Mouse (Mus musculus) mouse embryonic stem cell (cell line): ENCODE measurements around the gene Zbtb21.

Experiments used
- in situ Hi-C, 2 experiments: fragments of 300-500 bp; cut with MboI; formaldehyde crosslinking; loops; 1 replicate in 1 of 2; 3 replicates in 1 of 2; pipeline ENCODE4 v1.14.3; 2019 to 2020; ENCODE audit warnings: low sequenced_read_pairs in 2 of 2, low pct_unique_long_range_greater_than_20kb in 1 of 2, mixed read lengths in 1 of 2; ENCODE audit not compliant: unreplicated experiment in 1 of 2

Gene Zbtb21

DNA sequence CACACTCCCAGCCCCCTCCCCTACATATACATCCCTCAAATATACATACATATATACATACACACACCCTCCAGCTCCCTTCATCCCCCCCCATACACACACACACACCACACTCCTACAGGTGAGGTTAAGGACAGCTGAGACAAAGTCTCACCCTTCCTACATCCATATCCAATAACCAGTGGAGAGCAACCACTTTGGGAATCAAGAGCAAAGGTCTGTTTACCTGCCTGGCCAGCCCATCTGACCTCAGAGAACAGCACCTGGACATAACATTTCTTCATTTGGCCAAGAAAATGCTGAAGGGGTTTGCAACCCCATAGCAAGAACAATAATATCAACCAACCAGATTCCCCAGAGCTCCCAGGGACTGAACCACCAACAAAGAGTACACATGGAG is 56.1 kb downstream of the Zbtb21 start:
- in situ Hi-C loops: no loop called here

DNA sequence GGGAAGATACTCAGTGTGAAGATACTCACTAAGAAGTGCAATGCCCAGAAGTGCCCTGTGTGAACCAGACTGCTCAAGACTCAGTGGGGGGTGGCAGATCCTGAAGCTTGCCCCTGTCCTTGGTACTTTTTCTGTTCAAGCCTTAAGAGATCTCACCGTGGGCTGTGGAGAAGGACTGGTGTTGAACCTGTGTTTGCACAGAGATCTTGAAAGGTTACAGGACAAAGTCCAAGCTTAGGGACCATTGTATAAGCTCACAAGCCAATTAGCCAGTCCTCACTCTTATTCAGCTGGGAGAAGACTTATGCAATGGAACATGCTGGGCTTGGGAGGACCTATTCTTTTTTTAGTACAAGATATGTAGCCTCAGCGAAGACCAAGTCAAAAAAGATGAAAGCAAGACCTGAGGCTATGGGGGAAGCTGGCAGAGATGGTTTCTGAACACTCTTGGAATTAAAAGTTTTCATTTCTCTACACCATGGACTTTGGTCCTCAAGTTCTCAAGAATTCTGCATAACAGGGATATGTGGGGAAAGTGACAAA is 56.9 kb downstream of the Zbtb21 start:
- in situ Hi-C loops: no loop called here

DNA sequence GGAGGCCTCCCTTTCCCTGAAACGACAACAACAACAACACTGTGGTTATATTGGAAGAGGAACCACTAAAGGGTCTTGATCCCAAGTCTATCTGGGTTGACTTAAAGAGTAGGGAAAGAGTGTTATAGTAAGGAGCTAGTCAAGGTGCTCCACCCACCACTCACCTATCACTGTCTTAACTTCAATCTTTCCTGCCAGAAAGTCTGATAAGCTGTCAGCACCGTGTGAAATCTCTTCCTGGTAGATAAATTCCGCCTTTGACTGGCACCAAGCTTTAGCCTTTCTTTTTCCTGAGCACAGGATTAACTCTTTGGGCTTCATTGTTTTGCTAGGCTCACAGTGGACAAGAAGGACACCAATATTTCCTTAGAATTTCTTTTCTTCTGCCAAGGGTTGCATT is 58.4 kb downstream of the Zbtb21 start:
- in situ Hi-C loops: no loop called here

DNA sequence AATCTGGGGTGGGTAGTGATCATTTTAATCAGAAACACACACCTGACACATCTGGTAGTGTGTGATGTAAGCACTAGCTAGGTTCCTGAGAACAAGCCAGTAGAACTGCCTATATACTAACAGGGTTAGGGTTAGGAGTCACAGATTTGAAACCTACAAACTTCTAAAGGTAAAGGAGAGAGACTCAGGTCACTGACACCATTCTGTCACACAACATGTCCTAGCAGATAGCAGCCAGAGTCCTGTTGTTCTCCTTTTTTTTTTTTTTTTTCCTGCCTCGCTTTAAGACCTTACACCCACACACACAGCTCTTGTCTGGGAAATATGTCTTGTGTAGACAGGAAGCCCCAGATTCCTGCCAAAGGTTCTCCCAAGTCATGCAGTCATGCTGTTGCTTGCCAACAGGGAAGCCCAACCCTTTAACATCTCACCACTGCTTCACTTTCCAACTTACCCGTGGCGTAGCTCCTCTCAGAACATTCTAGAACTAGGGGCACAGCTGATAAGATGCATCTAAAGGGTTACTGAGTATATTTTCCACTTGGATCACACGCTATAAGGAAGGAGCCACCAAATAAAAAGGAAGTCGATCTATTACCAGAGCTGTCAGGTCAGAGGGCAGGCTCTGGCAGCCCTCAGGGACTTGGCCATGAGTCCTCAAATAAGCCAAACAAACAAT is 64.9 kb downstream of the Zbtb21 start:
- in situ Hi-C loops: no loop called here
